Mouse (Mus musculus): ENCODE data around the gene Polr2g.

- TF ChIP-seq EP300 (IDR thresholded peaks at IDR 0.05) (no peak), CTCF (IDR thresholded peaks at IDR 0.05) (no peak)
These were observed 44.6 kb upstream of the Polr2g start for GRCm38 (mm10) chr19:8842961-8843360.
